Mouse (Mus musculus) ovary, adult 18-20 months (tissue): Measurements from ENCODE around the gene Nubpl.

Experiments used
- DNase-seq: peaks from one replicate; pipeline ENCODE4 v3.0.0; 2022; ENCODE audit warnings: low spot score, mixed read lengths

Gene Nubpl

GRCm38 (mm10) chr12:52242712-52243111 is 145.2 kb downstream of the Nubpl start:
- DNase-seq, result no peak

- no peak for DNase-seq
Measured at GRCm38 (mm10) chr12:52247438-52247837, 149.9 kb downstream of the Nubpl start.

GRCm38 (mm10) chr12:52248531-52248930 is 151.0 kb downstream of the Nubpl start:
- no peak for DNase-seq

- no peak for DNase-seq
Measured at GRCm38 (mm10) chr12:52254089-52254488, 156.6 kb downstream of the Nubpl start.

- DNase-seq, result no peak
Measured at GRCm38 (mm10) chr12:52268131-52268530, 170.6 kb downstream of the Nubpl start.

- DNase-seq, result peak; percentile 16
Measured at GRCm38 (mm10) chr12:52272828-52273227, 175.3 kb downstream of the Nubpl start.

- no peak for DNase-seq
Measured at GRCm38 (mm10) chr12:52276320-52276719, 178.8 kb downstream of the Nubpl start.

- no peak for DNase-seq
Measured at GRCm38 (mm10) chr12:52281232-52281631, 183.7 kb downstream of the Nubpl start.

- DNase-seq, result no peak
Measured at GRCm38 (mm10) chr12:52284471-52284870, 186.9 kb downstream of the Nubpl start.

- no peak for DNase-seq
Measured at GRCm38 (mm10) chr12:52286802-52287201, 189.3 kb downstream of the Nubpl start.

GRCm38 (mm10) chr12:52288537-52288936 is 191.0 kb downstream of the Nubpl start:
- no peak for DNase-seq

- no peak for DNase-seq
Measured at GRCm38 (mm10) chr12:52288941-52289567, 191.5 kb downstream of the Nubpl start.

GRCm38 (mm10) chr12:52289594-52289993 is 192.1 kb downstream of the Nubpl start:
- DNase-seq, result no peak

GRCm38 (mm10) chr12:52293931-52294330 is 196.4 kb downstream of the Nubpl start:
- no peak for DNase-seq

GRCm38 (mm10) chr12:52297988-52298387 is 200.5 kb downstream of the Nubpl start:
- no peak for DNase-seq

- no peak for DNase-seq
Measured at GRCm38 (mm10) chr12:52298683-52299082, 201.1 kb downstream of the Nubpl start.

GRCm38 (mm10) chr12:52302961-52303360 is 205.4 kb downstream of the Nubpl start:
- no peak for DNase-seq

GRCm38 (mm10) chr12:52306348-52306747 is 208.8 kb downstream of the Nubpl start:
- no peak for DNase-seq

- DNase-seq, result no peak
Measured at GRCm38 (mm10) chr12:52307331-52307982, 209.9 kb downstream of the Nubpl start.

- no peak for DNase-seq
Measured at GRCm38 (mm10) chr12:52308628-52309027, 211.1 kb downstream of the Nubpl start.

- no peak for DNase-seq
Measured at GRCm38 (mm10) chr12:52314818-52315217, 217.3 kb downstream of the Nubpl start.

- DNase-seq, result no peak
Measured at GRCm38 (mm10) chr12:52317635-52318034, 220.1 kb downstream of the Nubpl start.

GRCm38 (mm10) chr12:52318426-52318825 is 220.9 kb downstream of the Nubpl start:
- no peak for DNase-seq

- DNase-seq, result no peak
Measured at GRCm38 (mm10) chr12:52319156-52319555, 221.6 kb downstream of the Nubpl start.
